Mouse (Mus musculus) liver, embryonic 14 days (tissue): ENCODE data around the gene Cyb5rl. TPM values are rescaled to one million over a fixed set of nuclear protein-coding genes. Genes with fewer than 3 reads are reported as not detected.

Experiments used
- polyA plus RNA-seq: library from polyadenylated mRNA; depleted of rRNA; stranded (reverse); fragments of >200 nt; gene quantifications from 2 replicates; pipeline ENCODE4 v1.2.3, GENCODE M21; 2012; rRNA removed

Gene Cyb5rl
- 1.3 and 1.9 TPM in 2 replicates for polyA plus RNA-seq

GRCm38 (mm10) chr4:107066252-107067124 is at the start of gene Cyb5rl, which contains the start of gene Mrpl37:
TSS of gene Cyb5rl (plus strand) at chr4:107066988.
TSS of gene Mrpl37 (minus strand) at chr4:107066868.

GRCm38 (mm10) chr4:107096841-107097373 is 30.1 kb downstream of the Cyb5rl start, which contains the start of gene Cdcp2:
TSS of gene Cdcp2 (plus strand) at chr4:107096891.

Other genes starting within 250 kb of the Cyb5rl start
- 49.0 and 53.0 TPM in 2 replicates for gene Ssbp3, start 156.3 kb upstream of the Cyb5rl start, polyA plus RNA-seq
- 35.4 and 40.3 TPM in 2 replicates for gene Mrpl37, start 120 bp upstream of the Cyb5rl start, polyA plus RNA-seq
- not detected in 2 replicates for gene Cdcp2, start 29.9 kb downstream of the Cyb5rl start, polyA plus RNA-seq
- gene Tmem59, start 111.4 kb downstream of the Cyb5rl start, polyA plus RNA-seq = 55.5 and 64.7 TPM in 2 replicates
- 6.4 and 7.9 TPM in 2 replicates for gene Tceanc2, start 112.1 kb downstream of the Cyb5rl start, polyA plus RNA-seq
- 0.03 TPM in 1 of 2 replicates, not detected in the other for gene Ldlrad1, start 142.2 kb downstream of the Cyb5rl start, polyA plus RNA-seq
- gene Lrrc42, start 186.5 kb downstream of the Cyb5rl start, polyA plus RNA-seq = 7.7 and 8.8 TPM in 2 replicates
- 4.8 and 5.2 TPM in 2 replicates for gene Hspb11, start 186.6 kb downstream of the Cyb5rl start, polyA plus RNA-seq
- 0.03 TPM in 2 replicates for gene Dio1, start 240.2 kb downstream of the Cyb5rl start, polyA plus RNA-seq
- gene Yipf1, start 247.4 kb downstream of the Cyb5rl start, polyA plus RNA-seq = 11.4 and 13.7 TPM in 2 replicates